Mouse (Mus musculus): ENCODE data around the gene Fgfr2. TPM values are rescaled to one million over a fixed set of nuclear protein-coding genes. Genes with fewer than 3 reads are reported as not detected.

The Fgfr2 gene
- polyA plus RNA-seq, 1 experiment: 59.9 TPM

DNA sequence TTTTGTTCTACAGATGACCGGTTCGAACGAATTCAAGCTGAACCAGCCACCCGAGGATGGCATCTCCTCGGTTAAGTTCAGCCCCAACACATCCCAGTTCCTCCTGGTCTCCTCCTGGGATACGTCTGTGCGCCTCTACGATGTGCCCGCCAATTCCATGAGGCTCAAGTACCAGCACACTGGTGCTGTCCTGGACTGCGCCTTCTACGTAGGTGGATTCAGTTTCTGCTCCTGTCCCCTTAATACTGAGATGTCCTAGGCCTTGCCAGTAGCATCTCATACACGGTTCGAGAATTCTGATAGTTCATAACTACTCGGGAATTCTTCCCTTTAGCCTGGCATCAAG, 1562.5 kb downstream of the Fgfr2 start:
- peaks cover 7% of the 10 kb centered on the region for H3K4me1 ChIP-seq (ENCODE audit: control insufficient read depth, insufficient read depth, low read length)
- peak overlapping the region; percentile 86 for H3K4me3 ChIP-seq (ENCODE audit: insufficient read depth, low read length)
- no peak for TF ChIP-seq POLR2A (IDR thresholded peaks at IDR 0.05; ENCODE audit: low read depth, low read length)
- no peak for TF ChIP-seq CTCF (IDR thresholded peaks at IDR 0.05; ENCODE audit: borderline replicate concordance, insufficient read depth, low read length)
- H3K27ac ChIP-seq (ENCODE audit: insufficient read depth, low read length): peak overlapping the region; percentile 75

DNA sequence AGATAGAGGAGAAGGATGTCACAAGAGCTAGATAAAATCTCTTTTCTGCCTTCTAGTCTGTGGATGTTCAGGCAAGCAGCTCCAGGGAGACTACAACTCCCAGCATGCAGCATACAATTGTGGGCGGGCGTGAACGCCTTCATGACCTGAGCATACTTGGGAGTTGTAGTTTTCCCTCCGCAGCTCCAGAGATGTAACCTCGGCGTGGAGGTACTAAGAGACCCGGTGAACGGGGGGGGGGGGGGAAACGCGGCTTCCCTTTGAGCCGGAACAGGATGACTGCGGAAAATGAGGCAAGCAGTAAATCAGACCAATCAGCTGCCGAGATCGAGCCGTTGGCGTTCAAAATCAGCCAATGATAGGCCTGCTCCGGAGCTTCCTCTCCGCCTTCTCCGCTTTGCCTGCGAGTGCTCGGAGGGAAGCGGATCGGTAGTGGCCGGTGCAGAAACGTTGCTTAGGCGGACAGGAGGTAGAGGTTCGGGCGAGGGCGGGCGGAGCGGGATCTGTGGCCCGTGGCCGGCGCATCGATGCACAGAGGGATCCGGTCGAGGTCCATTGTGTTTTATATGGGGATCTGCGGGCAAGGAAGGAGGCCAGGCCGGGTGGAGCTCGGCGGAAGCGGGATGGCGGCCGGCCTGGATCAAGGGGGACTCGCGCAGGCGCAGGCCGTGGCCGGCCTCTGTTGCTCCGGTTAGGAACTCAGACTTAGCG, 1563.0 kb downstream of the Fgfr2 start, which contains the start of gene Bub3:
TSS of gene Bub3 (plus strand) at position 237 of the 711 bp plus-strand sequence.
- no peak for TF ChIP-seq CTCF (IDR thresholded peaks at IDR 0.05; ENCODE audit: borderline replicate concordance, insufficient read depth, low read length)
- peak; percentile 95 for TF ChIP-seq POLR2A (IDR thresholded peaks at IDR 0.05; ENCODE audit: low read depth, low read length)
- peak within 1 kb of the TSS; percentile 75 for H3K27ac ChIP-seq (ENCODE audit: insufficient read depth, low read length)
- peaks cover 7% of the 10 kb centered on the region for H3K4me1 ChIP-seq (ENCODE audit: control insufficient read depth, insufficient read depth, low read length)
- peak within 1 kb of the TSS; percentile 86 for H3K4me3 ChIP-seq (ENCODE audit: insufficient read depth, low read length)

DNA sequence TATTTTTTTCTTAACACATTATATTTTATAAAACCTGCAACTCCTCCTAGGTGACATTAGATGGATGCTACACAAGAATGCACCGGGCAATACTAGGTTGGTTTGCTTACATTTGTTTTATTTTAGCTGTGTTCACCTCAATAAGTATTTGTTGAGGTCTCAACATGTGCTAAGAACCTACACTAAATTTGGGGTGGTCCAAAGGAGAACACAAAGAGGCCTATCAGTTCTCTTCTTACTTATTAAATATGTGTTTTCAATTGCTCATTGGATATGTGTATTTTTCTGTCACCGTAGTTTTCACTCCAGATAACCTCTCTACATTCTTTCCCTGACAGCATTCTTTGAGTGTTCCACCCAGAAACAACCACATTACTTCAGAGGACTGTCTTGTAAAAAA, 1565.4 kb downstream of the Fgfr2 start:
- H3K27ac ChIP-seq (ENCODE audit: insufficient read depth, low read length): no peak overlapping the region
- H3K4me1 ChIP-seq (ENCODE audit: control insufficient read depth, insufficient read depth, low read length): peaks cover 3% of the 10 kb centered on the region
- H3K4me3 ChIP-seq (ENCODE audit: insufficient read depth, low read length): no peak overlapping the region
- TF ChIP-seq CTCF (IDR thresholded peaks at IDR 0.05; ENCODE audit: borderline replicate concordance, insufficient read depth, low read length) (no peak), POLR2A (IDR thresholded peaks at IDR 0.05; ENCODE audit: low read depth, low read length) (no peak)

DNA sequence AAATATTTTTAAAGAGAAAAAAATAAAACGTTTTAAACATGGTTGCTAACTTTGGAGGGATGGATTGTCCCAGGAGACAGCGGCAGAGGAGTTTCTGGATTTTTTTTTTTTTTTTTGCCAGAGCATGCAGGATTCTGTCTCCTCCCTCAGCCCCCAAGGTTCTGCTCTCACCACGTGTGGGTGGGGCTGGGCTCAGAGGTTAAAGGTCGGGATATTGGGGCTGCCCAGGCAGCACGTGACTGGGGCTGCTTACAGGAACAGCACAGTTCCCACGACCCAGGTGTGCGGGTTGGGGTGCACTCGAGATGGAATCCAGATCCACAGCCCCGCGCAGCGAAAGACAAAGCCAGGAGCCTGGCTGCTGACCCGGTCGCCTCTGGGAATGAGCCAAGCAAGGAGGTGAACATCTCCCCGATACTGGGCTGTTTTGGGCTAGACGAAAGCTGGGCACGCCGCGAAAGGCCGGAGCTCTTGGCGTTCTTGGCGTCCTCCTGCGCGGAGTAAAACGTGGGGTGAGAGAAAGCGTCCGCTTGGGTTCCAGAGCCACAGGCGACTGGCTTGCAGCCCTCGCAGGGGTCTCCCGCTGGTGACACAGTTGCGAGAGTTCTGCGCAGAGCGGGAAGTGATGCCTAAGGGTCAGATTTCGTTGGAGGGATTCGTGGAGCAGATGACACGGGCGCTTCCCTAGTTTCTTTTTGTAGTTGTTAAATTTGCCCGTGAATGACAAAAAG, 1566.4 kb downstream of the Fgfr2 start:
- Histone ChIP-seq H3K27ac (ENCODE audit: insufficient read depth, low read length) (no peak overlapping the region), H3K4me3 (ENCODE audit: insufficient read depth, low read length) (no peak overlapping the region), H3K4me1 (ENCODE audit: control insufficient read depth, insufficient read depth, low read length) (no peaks in the 10 kb centered on the region; the same call in none of the 2 replicates)
- TF ChIP-seq POLR2A (IDR thresholded peaks at IDR 0.05; ENCODE audit: low read depth, low read length) (no peak), CTCF (IDR thresholded peaks at IDR 0.05; ENCODE audit: borderline replicate concordance, insufficient read depth, low read length) (no peak)

DNA sequence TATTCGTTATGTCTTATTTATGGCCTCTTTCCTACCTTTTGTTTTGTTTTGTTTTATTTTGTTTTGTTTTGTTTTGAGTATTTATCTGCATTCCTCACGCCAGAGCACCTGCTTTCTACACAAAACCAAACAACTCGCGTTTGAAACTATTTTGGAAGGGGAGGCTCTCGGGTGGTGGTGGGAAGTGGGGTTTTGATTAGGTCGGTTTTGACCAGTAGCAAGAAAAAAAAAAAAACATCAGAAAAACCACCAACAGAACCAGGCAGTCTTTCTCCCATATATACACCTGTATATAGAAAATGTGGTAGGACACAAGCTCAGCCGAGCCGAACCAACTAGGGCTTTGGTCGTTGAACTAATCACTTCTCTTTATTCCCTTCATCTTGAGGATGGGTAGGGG, 1567.0 kb downstream of the Fgfr2 start:
- Histone ChIP-seq H3K4me1 (ENCODE audit: control insufficient read depth, insufficient read depth, low read length) (no peaks in the 10 kb centered on the region; the same call in none of the 2 replicates), H3K4me3 (ENCODE audit: insufficient read depth, low read length) (no peak overlapping the region), H3K27ac (ENCODE audit: insufficient read depth, low read length) (no peak overlapping the region)
- TF ChIP-seq POLR2A (IDR thresholded peaks at IDR 0.05; ENCODE audit: low read depth, low read length) (no peak), CTCF (IDR thresholded peaks at IDR 0.05; ENCODE audit: borderline replicate concordance, insufficient read depth, low read length) (no peak)

DNA sequence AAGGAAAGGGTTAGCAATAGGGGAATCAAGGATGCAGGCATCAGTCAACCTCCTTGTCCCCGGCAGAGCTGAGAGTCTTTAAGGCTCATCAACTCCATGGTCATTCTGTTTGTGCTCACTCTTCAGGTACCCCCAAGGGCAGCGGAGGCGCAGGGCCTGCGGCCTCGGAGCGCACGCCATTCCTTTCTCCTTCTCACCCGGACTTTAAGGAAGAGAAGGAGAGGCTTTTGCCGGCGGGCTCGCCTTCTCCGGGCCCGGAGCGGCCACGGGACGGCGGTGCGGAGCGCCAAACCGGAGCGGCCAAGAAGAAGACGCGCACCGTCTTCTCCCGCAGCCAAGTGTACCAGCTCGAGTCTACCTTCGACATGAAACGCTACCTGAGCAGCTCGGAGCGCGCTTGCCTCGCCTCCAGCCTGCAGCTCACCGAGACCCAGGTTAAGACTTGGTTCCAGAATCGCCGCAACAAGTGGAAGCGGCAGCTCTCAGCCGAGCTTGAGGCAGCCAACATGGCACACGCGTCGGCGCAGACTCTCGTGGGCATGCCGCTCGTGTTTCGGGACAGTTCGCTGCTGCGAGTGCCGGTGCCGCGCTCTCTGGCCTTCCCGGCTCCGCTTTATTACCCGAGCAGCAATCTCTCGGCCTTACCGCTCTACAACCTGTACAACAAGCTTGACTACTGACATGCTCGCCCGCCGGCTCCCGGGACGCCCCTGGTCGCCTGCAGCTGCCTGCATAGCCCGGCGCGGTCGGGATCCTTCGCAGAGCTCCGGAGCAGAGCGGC, 1567.7 kb downstream of the Fgfr2 start:
- H3K4me1 ChIP-seq (ENCODE audit: control insufficient read depth, insufficient read depth, low read length): no peaks in the 10 kb centered on the region; the same call in none of the 2 replicates
- TF ChIP-seq CTCF (IDR thresholded peaks at IDR 0.05; ENCODE audit: borderline replicate concordance, insufficient read depth, low read length): no peak
- TF ChIP-seq POLR2A (IDR thresholded peaks at IDR 0.05; ENCODE audit: low read depth, low read length): no peak
- no peak overlapping the region for H3K4me3 ChIP-seq (ENCODE audit: insufficient read depth, low read length)
- no peak overlapping the region for H3K27ac ChIP-seq (ENCODE audit: insufficient read depth, low read length)

DNA sequence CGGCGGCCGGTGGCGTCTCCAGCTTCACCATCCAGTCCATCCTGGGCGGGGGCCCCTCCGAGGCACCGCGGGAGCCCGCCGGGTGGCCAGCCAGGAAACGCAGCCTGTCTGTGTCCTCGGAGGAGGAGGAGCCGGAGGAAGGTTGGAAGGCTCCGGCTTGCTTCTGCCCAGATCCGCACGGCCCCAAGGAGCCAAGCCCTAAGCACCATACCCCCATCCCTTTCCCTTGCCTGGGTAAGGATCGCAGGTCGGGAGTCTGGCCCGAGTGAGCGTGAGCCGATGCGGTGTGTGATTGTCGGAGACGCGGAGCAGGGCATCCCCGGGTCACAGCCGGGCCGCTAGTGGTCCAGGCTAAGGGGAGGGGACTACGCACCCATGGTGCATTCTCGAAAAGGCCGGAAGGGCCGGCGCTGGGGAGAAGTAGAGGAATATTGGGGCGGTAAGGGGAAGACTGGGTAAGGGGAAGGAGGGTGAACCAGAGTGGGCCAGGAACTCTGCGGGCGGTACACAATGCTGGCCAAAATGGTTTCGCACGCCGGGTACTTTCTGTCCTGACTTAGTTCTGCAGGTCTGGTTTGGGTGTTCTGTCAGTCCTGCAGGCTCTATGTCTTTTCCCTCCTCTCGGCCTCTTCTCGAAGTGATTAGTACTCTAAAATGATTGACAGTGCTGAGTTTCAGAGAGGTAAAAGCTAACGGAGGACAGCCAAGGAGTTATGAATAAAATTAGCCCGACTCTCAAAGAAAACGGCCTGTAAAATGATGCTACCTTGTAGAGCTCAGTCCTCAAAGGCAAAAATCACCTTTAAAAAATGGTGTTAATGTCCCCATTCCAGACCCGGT, 1568.6 kb downstream of the Fgfr2 start:
- TF ChIP-seq POLR2A (IDR thresholded peaks at IDR 0.05; ENCODE audit: low read depth, low read length): no peak
- no peak for TF ChIP-seq CTCF (IDR thresholded peaks at IDR 0.05; ENCODE audit: borderline replicate concordance, insufficient read depth, low read length)

DNA sequence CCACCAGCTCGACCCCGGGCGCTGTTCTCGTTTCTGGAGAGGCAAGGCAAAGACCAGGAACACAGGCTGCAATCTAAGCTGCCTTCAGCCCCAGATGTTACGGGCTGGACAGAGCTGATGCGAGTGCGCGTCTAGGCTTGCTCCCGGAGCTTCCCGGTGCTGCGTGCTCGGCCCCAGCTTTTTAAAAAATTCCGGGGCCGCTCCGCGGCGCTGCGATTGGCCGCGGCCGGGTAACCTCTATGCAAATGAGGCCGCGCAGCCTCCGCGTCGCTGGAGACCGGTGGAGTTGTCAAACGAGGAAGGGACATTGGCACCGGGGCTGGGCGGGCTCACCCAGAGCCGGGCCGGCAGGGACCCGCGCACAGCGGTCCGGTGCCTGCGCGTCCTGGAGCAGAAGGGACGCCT, 1569.4 kb downstream of the Fgfr2 start:
- Histone ChIP-seq H3K27ac (ENCODE audit: insufficient read depth, low read length) (no peak overlapping the region), H3K4me3 (ENCODE audit: insufficient read depth, low read length) (no peak overlapping the region), H3K4me1 (ENCODE audit: control insufficient read depth, insufficient read depth, low read length) (no peaks in the 10 kb centered on the region; the same call in none of the 2 replicates)
- TF ChIP-seq POLR2A (IDR thresholded peaks at IDR 0.05; ENCODE audit: low read depth, low read length) (no peak), CTCF (IDR thresholded peaks at IDR 0.05; ENCODE audit: borderline replicate concordance, insufficient read depth, low read length) (no peak)

More for the DNA sequence above, 1568.6 kb downstream of the Fgfr2 start:
- no peaks in the 10 kb centered on the region; the same call in none of the 2 replicates for H3K4me1 ChIP-seq (ENCODE audit: control insufficient read depth, insufficient read depth, low read length)
- H3K4me3 ChIP-seq (ENCODE audit: insufficient read depth, low read length): peak overlapping the region; percentile 32
- H3K27ac ChIP-seq (ENCODE audit: insufficient read depth, low read length): no peak overlapping the region

DNA sequence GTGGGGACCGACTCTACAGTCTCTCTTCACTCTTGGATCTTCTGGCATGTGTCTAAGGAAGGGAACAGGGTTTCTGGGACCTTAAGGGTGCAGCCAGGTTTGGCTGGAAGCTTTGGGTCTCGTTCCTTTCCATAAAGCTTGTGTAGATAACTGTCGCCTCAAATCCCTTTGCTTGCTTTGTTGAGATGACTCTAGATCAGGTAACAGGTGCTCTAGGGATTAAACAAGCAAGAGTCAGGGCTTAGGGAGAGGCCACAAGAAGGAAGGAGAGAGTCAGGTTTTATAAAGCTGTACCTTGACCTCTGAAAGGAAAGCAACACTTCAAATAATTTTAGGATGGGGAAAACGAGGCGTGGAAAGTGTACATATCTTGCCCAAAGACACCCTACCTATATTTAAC, 1570.4 kb downstream of the Fgfr2 start:
- H3K4me1 ChIP-seq (ENCODE audit: control insufficient read depth, insufficient read depth, low read length): no peaks in the 10 kb centered on the region; the same call in none of the 2 replicates
- TF ChIP-seq CTCF (IDR thresholded peaks at IDR 0.05; ENCODE audit: borderline replicate concordance, insufficient read depth, low read length) (no peak), POLR2A (IDR thresholded peaks at IDR 0.05; ENCODE audit: low read depth, low read length) (no peak)
- H3K27ac ChIP-seq (ENCODE audit: insufficient read depth, low read length): no peak overlapping the region
- no peak overlapping the region for H3K4me3 ChIP-seq (ENCODE audit: insufficient read depth, low read length)
